Mouse (Mus musculus): ENCODE results near the gene Stard3. TPM values are rescaled to one million over a fixed set of nuclear protein-coding genes. Genes with fewer than 3 reads are reported as not detected.

The Stard3 gene
- polyA plus RNA-seq, 1 experiment from 2014 or later = 41.5 TPM

DNA sequence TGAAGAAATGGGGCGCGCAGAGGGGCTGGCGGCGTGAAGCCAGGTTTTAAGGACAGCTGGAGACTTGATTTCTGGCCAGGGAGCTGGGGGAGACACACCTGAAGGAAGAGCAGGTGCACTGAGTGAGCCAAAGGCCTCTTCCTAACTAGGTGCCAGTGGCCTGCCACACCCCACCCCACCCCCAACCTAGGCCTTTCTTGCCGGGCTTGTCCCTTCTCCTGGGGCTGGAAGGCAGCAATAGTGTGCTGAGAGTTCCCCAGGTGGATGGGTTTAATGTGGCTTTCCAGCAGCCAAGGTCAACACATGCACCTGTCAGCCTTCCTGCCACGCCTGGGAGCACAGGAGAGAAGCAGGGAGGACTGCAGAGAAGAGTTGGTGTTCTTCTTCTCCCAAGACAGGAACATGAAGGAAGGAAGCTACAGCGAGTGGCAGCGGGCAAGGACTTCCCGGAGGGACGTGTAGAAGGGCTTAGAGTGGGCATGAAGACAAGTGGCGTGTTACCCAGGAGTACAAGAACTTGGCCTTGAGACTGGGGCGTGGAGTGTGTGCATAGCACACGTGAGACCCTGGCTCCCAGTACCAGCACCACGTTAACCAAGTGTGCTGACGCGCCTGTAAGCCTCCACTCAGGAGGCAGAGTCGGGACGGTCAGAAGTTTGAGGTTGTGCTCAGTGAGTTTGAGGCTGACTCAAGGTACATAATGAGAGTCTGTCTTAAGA is 5.7 kb upstream of the Stard3 start:
- no peak overlapping the region for H3K4me2 ChIP-seq
- WGBS = 82% methylated on average over 18 of the region's 18 CpGs
- peaks cover 48% of the 10 kb centered on the region for H3K27me3 ChIP-seq (ENCODE audit: control insufficient read depth, insufficient read depth, low read length)
- no peak for ATAC-seq (ENCODE audit: low FRiP score)
- H3K27ac ChIP-seq (ENCODE audit: low read depth, low read length) = no peak overlapping the region
- peak; percentile 65 for DNase-seq (ENCODE audit: low spot score, missing footprints)
- H3K4me1 ChIP-seq (ENCODE audit: control insufficient read depth, insufficient read depth, low read length) = peaks cover 16% of the 10 kb centered on the region
- H3K36me3 ChIP-seq (ENCODE audit: control insufficient read depth, insufficient read depth, low read length) = no peaks in the 10 kb centered on the region
- no peak overlapping the region for H3K9ac ChIP-seq (ENCODE audit: low read length)
- H3K4me3 ChIP-seq (ENCODE audit: low read depth, low read length) = no peak overlapping the region
- no peaks in the 10 kb centered on the region for H3K9me3 ChIP-seq (ENCODE audit: control insufficient read depth, low read length)

DNA sequence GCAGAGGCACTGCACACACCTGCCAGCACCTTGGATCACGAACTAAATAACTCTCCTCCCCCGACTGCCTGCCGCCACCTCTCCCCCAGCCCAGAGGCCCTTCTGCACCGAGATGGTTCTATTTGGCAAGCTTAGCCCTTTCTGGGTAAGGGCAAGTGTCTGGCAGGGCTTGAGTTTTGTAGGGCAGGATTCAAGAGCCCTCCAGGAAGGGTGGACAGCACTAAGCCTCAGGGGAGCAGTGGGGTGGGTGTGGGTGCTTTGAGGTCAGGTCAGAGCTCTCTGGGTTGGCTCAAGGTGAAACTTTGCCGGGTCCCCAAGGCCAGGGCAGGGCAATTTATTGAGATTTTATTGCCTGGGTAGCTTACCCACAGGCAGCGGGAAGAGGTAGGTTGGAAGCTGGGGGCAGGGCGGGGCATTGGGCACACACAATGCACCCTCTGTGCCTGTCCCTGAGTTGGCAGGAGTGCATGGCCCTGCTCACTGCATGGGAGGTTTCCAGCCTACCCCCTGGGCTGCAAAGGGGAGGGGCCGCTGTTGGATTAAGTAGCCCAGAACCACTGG is 4.4 kb upstream of the Stard3 start:
- no peak overlapping the region for H3K9ac ChIP-seq (ENCODE audit: low read length)
- DNase-seq (ENCODE audit: low spot score, missing footprints) (peak; percentile 57), ATAC-seq (ENCODE audit: low FRiP score) (no peak)
- no peak overlapping the region for H3K27ac ChIP-seq (ENCODE audit: low read depth, low read length)
- peaks cover 6% of the 10 kb centered on the region for H3K4me1 ChIP-seq (ENCODE audit: control insufficient read depth, insufficient read depth, low read length)
- no peaks in the 10 kb centered on the region for H3K9me3 ChIP-seq (ENCODE audit: control insufficient read depth, low read length)
- WGBS = 36% methylated on average over 8 of the region's 8 CpGs
- H3K27me3 ChIP-seq (ENCODE audit: control insufficient read depth, insufficient read depth, low read length) = peaks cover 36% of the 10 kb centered on the region
- H3K4me3 ChIP-seq (ENCODE audit: low read depth, low read length) = no peak overlapping the region
- no peaks in the 10 kb centered on the region for H3K36me3 ChIP-seq (ENCODE audit: control insufficient read depth, insufficient read depth, low read length)
- no peak overlapping the region for H3K4me2 ChIP-seq

DNA sequence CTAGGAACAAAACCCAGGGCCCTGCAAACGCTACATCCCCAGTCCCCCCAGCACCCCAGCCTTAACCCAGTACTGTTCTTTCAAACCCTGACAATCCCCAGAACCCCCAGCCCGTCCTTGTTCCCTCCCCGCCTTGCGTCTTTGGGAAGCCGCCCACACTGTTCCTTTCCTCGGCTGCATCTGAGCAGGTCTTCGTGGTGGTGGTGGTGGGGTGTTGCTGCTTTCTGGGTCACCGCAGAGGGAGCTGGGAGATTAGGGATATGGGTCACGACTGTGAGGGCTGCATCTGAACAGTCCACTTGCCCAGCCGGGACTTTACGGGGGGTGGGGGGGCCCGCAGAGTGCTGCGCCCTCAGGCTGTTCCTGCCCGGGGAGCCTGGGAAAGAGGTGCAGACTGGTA is 3.7 kb upstream of the Stard3 start:
- H3K9ac ChIP-seq (ENCODE audit: low read length) = no peak overlapping the region
- H3K4me3 ChIP-seq (ENCODE audit: low read depth, low read length) = no peak overlapping the region
- WGBS = 59% methylated on average over 14 of the region's 14 CpGs
- H3K4me1 ChIP-seq (ENCODE audit: control insufficient read depth, insufficient read depth, low read length) = peaks cover 9% of the 10 kb centered on the region
- ATAC-seq (ENCODE audit: low FRiP score) = no peak
- H3K4me2 ChIP-seq = no peak overlapping the region
- H3K36me3 ChIP-seq (ENCODE audit: control insufficient read depth, insufficient read depth, low read length) = no peaks in the 10 kb centered on the region
- no peak overlapping the region for H3K27ac ChIP-seq (ENCODE audit: low read depth, low read length)
- no peaks in the 10 kb centered on the region for H3K9me3 ChIP-seq (ENCODE audit: control insufficient read depth, low read length)
- peak; percentile 41 for DNase-seq (ENCODE audit: low spot score, missing footprints)
- peaks cover 29% of the 10 kb centered on the region for H3K27me3 ChIP-seq (ENCODE audit: control insufficient read depth, insufficient read depth, low read length)

DNA sequence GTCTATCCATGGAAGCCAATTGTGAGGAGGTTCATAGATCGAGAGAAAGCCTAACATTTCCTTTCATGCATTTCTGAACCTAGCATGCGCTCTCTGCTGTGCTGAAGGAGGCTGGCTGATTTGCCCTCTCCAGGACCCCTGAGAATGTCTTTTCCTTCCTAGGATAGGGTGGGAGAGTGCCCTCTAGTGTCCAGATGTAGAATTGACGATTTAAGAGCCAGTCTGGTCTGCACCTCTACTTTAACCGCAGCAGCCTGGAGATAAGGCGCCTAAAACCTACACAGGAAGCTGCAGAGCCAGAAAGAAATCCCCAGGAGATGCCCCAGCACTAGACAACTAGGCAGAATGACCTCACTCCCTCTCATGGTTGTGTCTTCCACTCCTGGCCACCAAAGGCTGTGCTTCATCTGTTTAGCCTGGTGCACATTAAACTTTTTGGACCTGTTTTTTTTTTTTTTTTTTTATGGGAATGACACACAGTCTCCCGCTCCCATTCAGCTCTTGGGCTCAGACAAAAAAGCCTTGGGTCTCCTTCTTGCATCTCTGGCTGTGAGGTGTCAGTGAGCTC is 2.4 kb upstream of the Stard3 start:
- DNase-seq (ENCODE audit: low spot score, missing footprints) (peak; percentile 95), ATAC-seq (ENCODE audit: low FRiP score) (no peak)
- no peak overlapping the region for H3K4me3 ChIP-seq (ENCODE audit: low read depth, low read length)
- H3K36me3 ChIP-seq (ENCODE audit: control insufficient read depth, insufficient read depth, low read length) = no peaks in the 10 kb centered on the region
- H3K9me3 ChIP-seq (ENCODE audit: control insufficient read depth, low read length) = no peaks in the 10 kb centered on the region
- H3K4me1 ChIP-seq (ENCODE audit: control insufficient read depth, insufficient read depth, low read length) = peaks cover 21% of the 10 kb centered on the region
- H3K27ac ChIP-seq (ENCODE audit: low read depth, low read length) = no peak overlapping the region
- H3K27me3 ChIP-seq (ENCODE audit: control insufficient read depth, insufficient read depth, low read length) = peaks cover 15% of the 10 kb centered on the region
- WGBS = 11% methylated on average over 6 of the region's 6 CpGs
- no peak overlapping the region for H3K4me2 ChIP-seq
- H3K9ac ChIP-seq (ENCODE audit: low read length) = no peak overlapping the region

DNA sequence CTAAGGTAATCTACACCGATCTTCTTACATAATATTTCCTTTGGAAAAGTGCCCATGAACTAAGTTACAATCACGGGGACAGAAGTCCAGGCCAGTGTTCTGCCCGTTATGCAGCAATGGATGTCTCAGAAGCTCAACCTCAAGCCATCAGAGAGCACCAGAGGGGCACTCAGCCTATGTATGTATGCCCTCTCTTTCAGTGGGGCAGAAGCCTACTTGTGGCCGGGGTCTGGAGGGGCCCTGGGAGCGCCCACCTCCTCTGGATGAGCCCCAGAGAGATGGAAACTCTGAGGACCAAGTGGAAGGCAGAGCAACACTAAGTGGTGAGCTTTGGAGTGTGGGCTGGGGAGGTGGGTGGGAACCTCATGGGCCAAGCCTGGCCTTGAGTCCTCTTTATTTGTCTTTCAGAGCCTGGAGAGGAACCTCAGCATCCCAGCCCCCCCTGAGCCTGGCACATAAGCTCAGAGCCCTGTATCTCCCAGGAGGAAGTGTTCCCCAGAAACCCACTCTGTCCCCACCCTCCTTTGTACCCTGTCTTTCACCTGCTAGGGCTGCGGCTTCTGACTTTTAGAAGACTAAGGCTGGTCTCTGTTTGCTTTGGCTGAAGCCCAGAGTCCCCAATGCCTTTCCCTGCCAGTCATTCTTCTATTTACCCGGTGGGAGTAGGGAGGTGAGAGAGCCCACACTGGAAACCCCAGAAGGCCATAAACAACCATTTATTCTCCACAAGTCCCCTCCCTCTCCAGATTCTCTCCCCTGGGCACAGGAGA is 1.4 kb upstream of the Stard3 start:
- peak; percentile 79 for DNase-seq (ENCODE audit: low spot score, missing footprints)
- Histone ChIP-seq H3K4me2 (no peak overlapping the region), H3K27ac (ENCODE audit: low read depth, low read length) (no peak overlapping the region), H3K4me1 (ENCODE audit: control insufficient read depth, insufficient read depth, low read length) (peaks cover 31% of the 10 kb centered on the region), H3K4me3 (ENCODE audit: low read depth, low read length) (no peak overlapping the region), H3K9ac (ENCODE audit: low read length) (no peak overlapping the region), H3K9me3 (ENCODE audit: control insufficient read depth, low read length) (no peaks in the 10 kb centered on the region), H3K36me3 (ENCODE audit: control insufficient read depth, insufficient read depth, low read length) (no peaks in the 10 kb centered on the region), H3K27me3 (ENCODE audit: control insufficient read depth, insufficient read depth, low read length) (peaks cover 7% of the 10 kb centered on the region; the same call in 1 of the 2 replicates)
- no peak for ATAC-seq (ENCODE audit: low FRiP score)
- 79% methylated on average over 7 of the region's 7 CpGs for WGBS

DNA sequence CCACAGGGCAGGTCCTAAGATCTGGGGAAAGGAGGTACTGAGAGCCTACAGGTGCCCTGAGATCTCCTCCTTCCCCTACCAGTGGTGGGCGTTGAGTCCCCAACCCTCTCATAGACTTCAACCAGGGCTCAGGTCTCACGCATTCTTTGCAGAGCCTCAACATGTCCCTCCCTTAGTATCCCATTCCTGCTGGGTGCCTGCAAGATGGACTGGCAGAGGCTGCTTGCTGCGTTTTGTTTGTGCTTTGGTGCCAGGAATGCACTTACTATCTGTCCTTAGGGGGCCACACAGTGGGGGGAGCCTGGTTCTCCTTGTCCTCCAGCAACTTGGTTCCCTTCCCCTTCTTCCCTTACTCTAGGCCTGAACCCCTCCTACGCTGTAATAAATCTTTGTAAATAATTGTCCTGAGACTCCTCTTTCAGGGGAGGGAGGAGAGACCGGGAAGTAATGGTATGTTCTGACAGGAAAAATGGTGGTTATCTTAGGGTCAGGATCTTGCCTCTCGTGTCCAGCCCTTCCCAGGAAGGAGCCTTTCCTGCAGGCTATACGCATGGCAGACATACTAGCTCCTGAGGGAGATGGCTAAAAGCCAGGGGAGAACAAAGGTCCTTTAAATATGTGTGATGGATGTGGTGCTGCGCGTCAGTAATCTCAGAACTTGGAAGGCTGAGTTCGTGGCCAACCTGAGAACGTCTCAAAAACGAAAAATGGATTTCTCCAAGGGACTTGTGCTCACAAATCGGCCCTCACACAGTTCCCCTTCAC is 590 bp upstream of the Stard3 start:
- DNase-seq (ENCODE audit: low spot score, missing footprints) (peak; percentile 68), ATAC-seq (ENCODE audit: low FRiP score) (no peak)
- WGBS = 12% methylated on average over 13 of the region's 13 CpGs
- Histone ChIP-seq H3K9ac (ENCODE audit: low read length) (peak overlapping the region; percentile 81), H3K36me3 (ENCODE audit: control insufficient read depth, insufficient read depth, low read length) (no peaks in the 10 kb centered on the region), H3K27me3 (ENCODE audit: control insufficient read depth, insufficient read depth, low read length) (peaks cover 7% of the 10 kb centered on the region; the same call in 1 of the 2 replicates), H3K27ac (ENCODE audit: low read depth, low read length) (peak overlapping the region; percentile 30; the same call in 1 of the 2 replicates), H3K4me3 (ENCODE audit: low read depth, low read length) (peak overlapping the region; percentile 77), H3K4me2 (peak overlapping the region; percentile 85), H3K9me3 (ENCODE audit: control insufficient read depth, low read length) (no peaks in the 10 kb centered on the region), H3K4me1 (ENCODE audit: control insufficient read depth, insufficient read depth, low read length) (peaks cover 33% of the 10 kb centered on the region)

DNA sequence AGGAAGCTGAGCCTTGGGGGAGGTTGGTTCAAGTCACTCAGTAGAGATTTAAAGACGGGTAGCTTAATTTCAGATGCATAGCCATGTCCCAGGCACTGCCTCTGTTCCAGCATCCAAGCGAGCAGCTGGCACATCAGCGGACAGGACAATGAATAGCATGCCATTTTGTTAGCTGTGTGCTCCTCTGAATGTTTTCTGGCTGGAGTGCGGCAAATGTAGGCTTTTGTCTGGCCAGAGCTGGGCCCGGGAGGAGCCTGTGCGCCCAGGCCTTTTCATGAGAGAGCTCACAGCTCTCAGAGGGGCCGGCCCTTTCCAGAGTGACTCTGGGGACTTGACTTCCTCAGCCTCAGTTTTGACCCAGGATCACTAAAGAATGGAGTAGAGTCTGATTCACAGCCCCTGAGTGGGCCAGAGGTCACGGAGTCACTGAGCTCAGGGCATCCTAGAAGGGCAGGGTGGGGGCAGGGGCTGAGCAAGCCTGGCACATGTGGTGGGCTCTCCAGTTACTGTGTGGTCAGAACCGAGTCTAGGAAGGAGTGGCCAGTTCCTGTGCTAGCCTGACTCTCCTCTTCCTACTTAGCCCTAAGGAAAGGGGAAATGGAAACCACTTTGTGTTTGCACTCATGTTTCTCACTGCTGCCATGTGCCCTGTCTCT is 2.8 kb downstream of the Stard3 start:
- peaks cover 33% of the 10 kb centered on the region for H3K4me1 ChIP-seq (ENCODE audit: control insufficient read depth, insufficient read depth, low read length)
- H3K9me3 ChIP-seq (ENCODE audit: control insufficient read depth, low read length) = no peaks in the 10 kb centered on the region
- no peaks in the 10 kb centered on the region for H3K36me3 ChIP-seq (ENCODE audit: control insufficient read depth, insufficient read depth, low read length)
- no peak overlapping the region for H3K4me3 ChIP-seq (ENCODE audit: low read depth, low read length)
- 39% methylated on average over 9 of the region's 9 CpGs for WGBS
- ATAC-seq (ENCODE audit: low FRiP score) = no peak
- H3K27me3 ChIP-seq (ENCODE audit: control insufficient read depth, insufficient read depth, low read length) = no peaks in the 10 kb centered on the region
- H3K4me2 ChIP-seq = peak overlapping the region; percentile 22
- H3K9ac ChIP-seq (ENCODE audit: low read length) = peak overlapping the region; percentile 52
- peak; percentile 79 for DNase-seq (ENCODE audit: low spot score, missing footprints)
- H3K27ac ChIP-seq (ENCODE audit: low read depth, low read length) = peak overlapping the region; percentile 68

DNA sequence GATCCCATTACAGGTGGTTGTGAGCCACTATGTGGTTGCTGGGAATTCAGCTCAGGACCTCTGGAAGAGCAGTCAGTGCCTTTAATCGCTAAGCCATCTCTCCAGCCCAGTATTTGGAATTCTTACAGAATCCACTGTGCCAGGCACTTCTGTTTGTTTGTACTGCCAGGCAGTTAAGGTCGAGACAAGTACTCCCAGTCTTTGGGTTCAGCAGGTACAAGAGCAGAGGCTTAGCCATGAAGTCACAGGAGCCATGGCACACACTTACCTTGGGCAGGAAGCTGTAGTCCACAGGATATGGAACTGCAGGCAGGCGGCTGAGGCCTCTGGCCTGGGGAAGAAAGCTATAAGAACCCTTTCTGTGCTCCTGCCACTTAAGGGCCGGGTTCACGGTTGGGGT is 5.6 kb downstream of the Stard3 start:
- no peak for ATAC-seq (ENCODE audit: low FRiP score)
- 91% methylated on average over 5 of the region's 5 CpGs for WGBS

More for the DNA sequence above, 5.6 kb downstream of the Stard3 start:
- Histone ChIP-seq H3K27ac (ENCODE audit: low read depth, low read length) (no peak overlapping the region), H3K27me3 (ENCODE audit: control insufficient read depth, insufficient read depth, low read length) (no peaks in the 10 kb centered on the region), H3K4me2 (no peak overlapping the region), H3K4me3 (ENCODE audit: low read depth, low read length) (no peak overlapping the region), H3K36me3 (ENCODE audit: control insufficient read depth, insufficient read depth, low read length) (no peaks in the 10 kb centered on the region; the same call in 1 of the 2 replicates), H3K4me1 (ENCODE audit: control insufficient read depth, insufficient read depth, low read length) (peaks cover 30% of the 10 kb centered on the region), H3K9ac (ENCODE audit: low read length) (no peak overlapping the region), H3K9me3 (ENCODE audit: control insufficient read depth, low read length) (no peaks in the 10 kb centered on the region)
- peak; percentile 12 for DNase-seq (ENCODE audit: low spot score, missing footprints)

All from midbrain, embryonic 11.5 days (tissue).